Mouse (Mus musculus): ENCODE measurements around the gene Dcaf17.
A peak's percentile ranks its signal among the peaks of the same experiment; 100 is the strongest.

Dcaf17 gene

DNA sequence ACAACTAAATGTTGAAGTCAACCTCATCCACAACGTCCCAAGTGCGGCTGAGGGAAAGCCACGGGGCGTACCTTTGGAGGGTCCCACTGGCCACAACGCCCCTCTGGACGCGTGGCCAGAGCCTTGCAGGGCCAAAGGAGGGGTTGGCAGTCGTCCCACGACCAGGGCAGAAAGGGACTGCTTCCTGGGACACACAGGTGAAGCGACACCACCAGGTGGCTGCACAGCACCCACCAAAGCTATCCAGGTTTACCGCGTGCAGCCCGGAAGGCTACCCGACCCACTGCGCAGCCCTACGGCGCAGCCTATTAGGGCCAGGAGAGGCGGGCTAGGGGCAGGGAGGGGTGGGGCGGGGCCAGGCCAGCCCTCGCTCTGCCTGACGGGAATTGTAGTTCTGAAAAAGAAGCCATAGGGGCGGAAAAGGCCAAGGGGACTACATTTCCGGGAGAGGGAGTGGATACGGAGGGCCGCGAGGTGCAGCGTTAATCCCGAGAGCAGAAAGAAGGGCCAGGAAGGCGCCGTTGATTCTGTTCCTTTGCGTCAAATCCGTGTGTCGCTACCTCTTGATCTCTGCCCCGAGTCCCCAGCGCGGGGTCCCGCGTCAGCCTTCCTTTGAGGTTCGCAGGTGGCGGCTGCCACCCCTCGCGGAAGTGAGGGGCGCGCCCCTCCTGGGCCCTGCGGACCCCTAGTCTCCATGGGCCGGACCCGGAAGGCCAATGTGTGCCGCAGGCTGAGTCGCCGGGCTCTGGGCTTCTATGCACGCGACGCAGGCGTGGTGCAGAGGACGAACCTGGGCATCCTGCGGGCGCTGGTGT, at the start of gene Dcaf17, which contains the start of gene Mettl8:
Gene Dcaf17, plus strand, starts transcription at position 29 of the 815 bp plus-strand sequence.
Gene Mettl8, minus strand, starts transcription at position 284 of the 815 bp plus-strand sequence.
- peak; percentile 99 for DNase-seq (ENCODE audit: low read depth)

DNA sequence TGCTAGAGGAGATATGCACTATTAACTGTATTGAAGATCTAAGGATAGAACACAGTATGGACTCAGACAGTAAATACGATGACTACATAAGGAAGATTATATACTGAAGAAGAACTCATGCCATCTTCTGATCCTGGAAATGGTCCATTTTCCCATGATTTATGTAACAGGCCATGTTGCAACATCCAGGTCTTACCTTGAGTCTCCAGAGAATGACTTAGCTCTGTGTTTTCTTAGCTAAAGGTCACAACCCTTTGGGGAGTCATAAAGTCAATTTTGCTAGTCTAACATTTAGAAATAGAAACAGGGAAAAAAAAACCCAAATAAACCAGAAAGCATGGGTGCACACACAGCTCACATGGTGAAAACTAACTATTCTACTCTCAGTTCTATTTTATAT, 43.3 kb upstream of the Dcaf17 start:
- DNase-seq (ENCODE audit: low read depth): no peak

DNA sequence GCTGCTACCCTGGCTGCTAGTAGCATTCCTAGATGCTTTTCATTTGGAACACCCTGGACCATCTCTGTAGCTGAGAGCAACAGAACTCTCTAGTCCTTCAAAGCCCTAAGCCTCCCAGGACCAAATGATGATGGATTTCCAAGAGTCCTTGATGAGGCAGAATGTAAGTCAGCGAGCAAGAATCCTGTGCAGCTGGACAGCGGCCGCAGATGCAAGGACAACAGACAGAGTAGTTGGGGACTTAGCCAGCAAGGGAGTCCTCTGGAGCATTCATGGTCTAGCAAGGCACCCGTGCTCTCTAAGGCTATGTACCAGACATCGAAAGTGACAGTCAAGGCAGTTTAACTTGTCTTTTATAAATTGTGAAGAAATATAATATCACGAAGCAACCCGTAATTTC, 41.6 kb upstream of the Dcaf17 start:
- no peak for DNase-seq (ENCODE audit: low read depth)

DNA sequence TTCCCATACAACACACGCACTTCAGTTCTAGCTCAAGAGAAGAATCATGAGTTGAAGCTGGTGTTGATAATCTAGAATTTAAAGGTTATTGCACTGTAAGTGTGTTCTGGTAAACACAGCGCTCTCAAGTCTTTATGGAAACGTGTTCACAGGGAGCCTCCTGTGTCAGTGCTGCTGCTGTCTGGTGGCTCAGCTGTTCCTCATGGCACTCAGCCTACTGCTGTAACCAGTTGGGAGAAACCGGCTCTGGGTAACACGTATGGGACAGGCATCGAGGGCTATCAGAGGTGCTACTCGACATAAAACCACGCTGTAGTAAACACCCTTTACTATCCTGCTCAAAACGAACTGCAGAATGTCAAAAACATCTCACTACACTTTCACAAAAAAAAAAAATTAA, 35.9 kb upstream of the Dcaf17 start:
- no peak for DNase-seq (ENCODE audit: low read depth)

DNA sequence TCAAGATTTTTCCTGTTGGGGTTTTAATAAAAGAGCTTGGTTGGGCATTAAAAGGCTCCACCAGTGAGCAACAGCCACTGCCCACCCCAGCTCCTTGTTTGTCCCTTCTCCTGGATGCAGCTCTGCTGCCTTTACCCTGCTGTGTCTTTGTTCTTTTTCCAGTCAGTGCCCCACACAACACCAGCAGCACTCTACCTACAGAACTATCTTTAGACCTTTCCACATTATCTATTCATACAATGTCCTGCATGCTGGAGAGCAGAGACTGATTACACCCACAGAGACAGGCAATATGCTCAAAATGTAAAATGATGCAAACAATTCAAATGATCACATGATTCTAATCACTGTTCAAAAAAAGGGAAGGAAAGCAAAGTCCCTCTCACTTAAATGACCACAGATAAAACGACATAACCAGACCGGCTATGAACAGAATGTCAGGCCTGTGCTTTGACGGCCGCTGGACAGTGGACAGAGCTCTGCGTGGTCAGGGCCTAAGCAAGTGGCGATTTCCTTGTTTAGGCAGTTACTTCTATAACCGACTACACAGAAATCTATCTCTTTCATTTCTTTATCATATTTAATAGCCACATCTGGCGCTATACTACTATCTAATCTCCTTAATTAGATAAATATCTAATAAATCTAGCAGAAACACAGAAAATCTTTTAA, 35.3 kb upstream of the Dcaf17 start:
- DNase-seq (ENCODE audit: low read depth): no peak

DNA sequence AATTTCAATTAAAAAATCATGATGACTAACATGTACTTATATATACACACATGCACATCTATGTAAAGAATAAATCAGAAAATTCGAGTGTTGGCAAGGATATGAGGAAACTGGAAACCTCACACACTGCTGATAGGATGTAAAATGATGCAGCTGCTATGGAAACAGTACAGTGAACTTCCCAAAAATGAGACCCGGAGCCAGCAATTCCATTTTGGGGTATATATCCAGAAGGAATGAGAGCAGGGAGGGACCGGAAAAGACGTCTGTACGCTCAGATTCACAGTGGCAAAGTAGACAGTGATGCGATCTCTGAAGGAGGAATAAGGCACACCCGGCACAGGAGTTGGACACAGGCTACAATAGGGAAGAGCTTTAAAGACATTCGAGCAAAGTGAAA, 34.5 kb upstream of the Dcaf17 start:
- DNase-seq (ENCODE audit: low read depth): no peak

DNA sequence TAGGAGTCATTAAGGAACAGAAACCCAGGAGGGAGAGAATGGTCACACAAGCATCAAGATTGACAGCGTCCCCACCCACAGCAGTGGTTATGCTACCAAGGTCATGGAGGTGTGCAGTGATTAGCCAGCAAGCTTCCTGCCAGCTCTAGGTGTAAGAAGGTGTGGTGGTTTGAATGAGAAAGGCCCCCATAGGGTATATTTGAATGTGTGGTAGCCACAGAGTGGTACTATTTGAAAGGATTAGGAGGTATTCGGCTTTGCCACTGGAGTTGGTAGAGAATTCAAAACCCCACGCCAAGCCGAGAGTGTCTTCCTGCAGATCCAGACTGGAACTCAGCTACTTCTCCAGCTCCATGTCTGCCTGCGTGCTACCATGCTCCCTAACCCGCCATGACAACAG, 32.1 kb upstream of the Dcaf17 start:
- no peak for DNase-seq (ENCODE audit: low read depth)

DNA sequence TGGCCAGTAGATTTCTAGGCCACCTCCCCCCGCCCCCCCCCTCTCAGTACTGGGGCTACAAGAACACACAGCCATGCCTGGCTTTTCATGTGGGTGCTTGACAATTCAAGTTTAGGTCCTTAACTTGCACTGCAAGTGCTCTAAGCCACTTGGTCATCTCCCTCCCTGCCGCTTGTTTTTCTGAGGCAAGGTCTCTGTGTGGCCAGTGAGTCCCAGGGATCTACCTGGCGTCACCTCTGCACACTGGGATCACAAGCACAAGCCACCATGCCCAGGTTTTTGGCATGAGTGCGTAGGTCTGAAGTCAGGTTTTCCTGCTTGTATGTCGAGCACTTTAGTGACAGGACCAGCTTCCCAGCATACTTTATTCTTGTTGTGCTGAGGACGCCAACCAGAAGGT, 31.1 kb upstream of the Dcaf17 start:
- DNase-seq (ENCODE audit: low read depth): no peak

DNA sequence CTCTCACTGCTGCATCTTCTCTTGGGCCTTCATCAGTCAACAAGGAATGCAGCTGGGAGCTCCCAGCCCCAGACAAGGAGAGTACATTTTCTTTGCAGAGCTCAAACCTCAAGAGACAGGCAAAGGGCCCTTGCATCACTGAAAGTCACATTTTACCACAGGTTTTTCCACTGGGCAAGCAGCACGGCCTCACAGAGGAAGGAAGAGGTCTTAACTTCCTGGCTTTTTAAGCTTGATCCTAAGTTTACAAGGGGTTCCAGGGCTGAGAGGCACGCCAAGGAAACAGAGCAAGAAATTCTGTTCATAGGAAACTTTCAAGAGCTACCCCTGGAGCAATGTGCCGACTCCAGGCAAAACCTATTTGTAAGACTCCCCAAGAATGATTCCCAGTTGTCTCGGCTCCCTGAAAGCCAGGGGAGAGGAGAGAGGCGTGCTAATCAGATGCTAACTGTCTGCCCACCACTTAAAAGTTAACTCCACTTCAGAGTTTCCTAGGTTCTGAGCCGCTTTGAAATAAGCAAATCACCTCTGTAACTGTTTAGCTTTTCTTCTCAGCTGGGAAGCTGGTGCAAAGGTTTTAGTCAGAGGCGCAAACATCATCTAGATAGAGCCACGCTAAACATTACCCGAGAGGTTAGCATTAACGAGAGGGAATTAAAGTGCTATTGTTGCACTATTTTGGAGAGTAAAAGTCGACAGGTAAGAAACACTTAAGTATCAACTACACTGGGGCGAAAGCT, 29.4 kb upstream of the Dcaf17 start:
- no peak for DNase-seq (ENCODE audit: low read depth)

DNA sequence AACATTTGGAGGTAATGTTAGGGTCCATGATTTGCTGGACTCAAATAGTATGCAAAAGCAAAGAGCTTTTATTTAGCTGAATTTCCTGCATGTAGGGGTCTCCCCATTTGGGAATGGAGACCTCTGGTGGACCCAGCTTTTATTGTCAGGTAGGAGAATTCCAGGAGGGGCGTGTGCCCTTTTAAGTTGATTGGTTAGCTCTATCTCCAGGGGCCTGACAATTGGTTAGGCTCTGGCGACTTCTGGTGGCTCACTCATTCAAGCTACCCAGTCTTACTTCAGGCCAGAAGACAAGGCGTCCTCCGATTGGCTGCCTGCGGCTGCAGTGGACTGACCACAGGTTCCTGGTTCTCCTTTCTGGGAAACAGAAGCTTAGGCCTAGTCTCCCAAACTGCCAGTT, 28.3 kb upstream of the Dcaf17 start:
- DNase-seq (ENCODE audit: low read depth): no peak

DNA sequence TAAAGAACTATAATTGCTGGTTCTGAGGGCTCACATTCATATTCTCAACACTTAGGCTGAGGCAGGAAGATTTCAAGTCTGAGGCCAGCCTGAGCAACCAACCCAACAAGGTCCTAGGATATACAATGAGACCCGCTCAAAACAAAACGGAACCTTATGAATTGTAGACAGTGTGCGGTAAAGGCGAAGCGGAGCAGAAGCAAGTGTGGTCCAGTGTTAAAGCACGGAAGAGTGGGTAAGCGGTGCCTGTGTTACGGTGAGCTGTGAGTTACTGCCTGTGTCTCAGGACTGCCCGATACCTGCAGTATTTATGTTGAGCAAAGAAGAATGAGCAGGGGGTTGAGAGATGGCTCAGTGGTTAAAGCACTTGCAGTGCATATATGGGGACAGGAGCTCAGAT, 27.5 kb upstream of the Dcaf17 start:
- no peak for DNase-seq (ENCODE audit: low read depth)

DNA sequence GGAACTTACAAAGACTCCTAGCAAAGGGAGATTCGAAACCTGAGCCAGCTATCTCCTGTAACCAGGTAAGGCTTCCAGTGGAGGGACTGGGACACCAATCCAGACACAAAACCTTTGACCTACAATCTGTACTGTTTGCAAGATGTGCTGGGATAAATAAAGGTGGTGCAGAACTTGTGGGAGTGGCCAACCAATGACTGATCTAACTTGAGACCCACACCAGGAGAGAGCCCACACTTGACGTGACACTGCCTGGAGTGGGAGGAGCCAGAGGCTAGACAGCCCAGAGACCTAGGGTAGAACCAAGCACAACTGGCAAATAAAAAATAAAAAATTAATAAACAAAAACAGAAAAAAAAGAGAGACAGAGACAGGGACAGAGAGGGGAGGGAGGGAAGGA, 24.5 kb upstream of the Dcaf17 start:
- no peak for DNase-seq (ENCODE audit: low read depth)

DNA sequence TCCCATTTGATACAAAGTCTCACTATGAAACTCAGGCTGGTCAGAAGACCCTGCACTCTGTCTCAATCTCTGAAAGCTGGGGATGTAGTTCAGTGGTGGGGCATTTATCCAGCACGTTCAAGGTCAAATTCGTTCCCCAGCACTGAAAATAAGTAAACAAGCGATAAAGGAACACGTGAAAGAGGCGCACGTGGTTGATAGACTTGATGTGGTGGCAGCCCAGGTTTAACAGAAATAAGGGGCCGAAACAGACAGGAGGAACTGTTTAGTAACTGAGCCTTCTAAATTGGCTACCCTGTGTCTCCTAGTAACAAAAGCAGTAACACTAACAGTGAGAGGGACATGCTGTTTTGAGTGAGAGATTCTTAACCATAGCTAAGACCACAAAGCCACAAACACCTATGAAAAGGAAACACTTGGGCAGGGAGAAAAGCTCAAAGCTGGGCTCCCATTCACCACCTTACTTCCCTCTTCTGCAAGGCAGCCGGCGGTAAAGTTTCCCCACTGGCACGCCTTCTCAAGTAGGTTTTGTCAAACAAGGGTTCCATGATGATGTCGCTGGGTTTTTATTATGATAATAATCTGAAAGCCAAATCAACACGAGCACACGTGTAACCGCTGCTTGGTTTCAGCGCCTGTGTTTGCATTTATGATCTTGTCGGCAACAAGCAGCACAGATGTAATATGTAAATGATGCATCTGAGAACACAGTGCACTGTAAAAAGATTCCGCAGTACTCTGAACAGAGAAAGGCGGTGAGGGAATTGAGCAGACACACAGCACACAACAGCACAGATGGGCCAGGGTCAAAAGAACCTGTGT, 22.9 kb upstream of the Dcaf17 start:
- DNase-seq (ENCODE audit: low read depth): peak; percentile 92

DNA sequence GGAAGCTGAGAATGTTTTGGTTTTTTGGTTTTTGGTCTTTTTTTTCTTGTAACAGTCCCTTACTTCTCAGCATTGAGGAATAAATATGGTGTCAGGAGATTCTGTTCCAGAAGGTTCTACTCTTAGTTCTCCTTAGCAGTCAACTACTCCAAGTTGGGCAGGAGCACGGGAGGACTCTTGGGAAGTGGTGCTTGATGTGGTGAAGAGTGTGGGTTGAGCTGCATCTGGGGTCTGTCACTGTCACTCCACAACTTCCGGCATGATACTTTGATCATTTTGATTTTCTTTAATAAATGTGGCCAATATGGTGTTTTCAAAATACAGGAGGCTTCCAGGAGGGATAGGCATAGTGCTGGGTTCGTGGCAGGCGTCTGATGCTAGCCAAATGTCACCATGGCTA, 22.1 kb upstream of the Dcaf17 start:
- no peak for DNase-seq (ENCODE audit: low read depth)

DNA sequence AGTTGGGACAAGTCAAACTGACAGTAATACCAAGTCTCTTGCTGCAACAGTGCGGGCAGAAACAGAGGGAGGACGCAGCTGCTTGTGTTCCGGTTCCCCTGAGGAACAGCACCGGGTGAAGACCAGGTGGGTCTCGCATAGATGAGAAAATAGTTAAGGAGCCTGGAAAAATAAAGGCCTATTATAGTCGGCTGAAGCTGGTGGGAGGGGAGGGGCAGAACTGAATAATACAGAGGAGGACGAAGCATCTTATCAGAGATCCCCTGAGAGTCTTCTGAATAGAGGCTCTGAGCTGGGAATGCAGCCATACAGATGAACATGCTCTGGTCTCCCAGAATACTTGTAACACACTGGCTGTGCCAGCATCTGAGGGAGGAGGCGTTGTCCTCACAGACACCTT, 21.1 kb upstream of the Dcaf17 start:
- DNase-seq (ENCODE audit: low read depth): no peak

DNA sequence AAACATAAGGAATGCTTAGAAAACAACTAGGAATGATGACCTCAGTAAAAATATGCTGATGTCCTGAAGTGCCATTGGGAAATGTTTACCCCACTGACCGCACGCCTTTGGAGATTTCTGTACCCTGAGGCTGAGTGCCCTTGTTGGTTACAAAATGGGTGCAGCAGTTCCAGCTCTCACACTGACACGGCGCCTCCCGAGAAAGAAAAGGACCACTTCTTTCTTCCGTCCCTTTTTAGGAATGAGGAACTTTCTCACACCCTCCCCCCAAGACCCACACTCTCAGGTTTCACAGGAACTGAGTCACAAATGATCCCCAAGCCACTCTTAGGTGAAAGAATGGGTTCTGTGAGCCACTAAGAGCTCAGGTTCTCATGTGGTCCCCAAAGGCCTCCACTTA, 17.7 kb upstream of the Dcaf17 start:
- DNase-seq (ENCODE audit: low read depth): no peak

DNA sequence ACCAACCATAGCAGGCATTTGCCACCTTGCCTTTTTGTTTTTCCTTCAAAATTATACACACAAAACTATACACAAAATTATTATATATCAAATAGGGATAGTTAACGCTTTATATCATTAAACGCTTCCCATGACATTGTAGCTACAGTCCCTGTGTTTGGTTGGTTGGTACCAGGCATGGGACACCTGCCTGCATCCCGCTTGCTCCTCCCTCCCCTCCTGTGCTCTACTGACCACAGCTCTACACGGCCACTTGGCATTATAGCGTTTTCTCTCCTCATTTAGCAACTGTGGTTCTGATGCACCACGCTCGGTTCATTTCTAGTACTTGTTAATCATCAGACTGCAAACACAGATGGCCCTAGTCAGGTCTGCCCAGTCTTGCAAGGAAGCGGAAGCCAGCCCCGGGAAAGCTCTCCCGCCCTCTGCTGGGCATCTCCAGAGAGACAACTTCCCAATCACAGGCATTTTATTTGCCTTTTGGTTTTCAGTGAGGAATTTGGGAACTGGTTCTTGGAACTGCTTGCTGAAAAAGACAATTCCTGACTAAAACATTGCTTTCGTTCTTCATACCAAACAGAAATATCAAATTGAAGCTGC, 15.5 kb upstream of the Dcaf17 start:
- no peak for DNase-seq (ENCODE audit: low read depth)

DNA sequence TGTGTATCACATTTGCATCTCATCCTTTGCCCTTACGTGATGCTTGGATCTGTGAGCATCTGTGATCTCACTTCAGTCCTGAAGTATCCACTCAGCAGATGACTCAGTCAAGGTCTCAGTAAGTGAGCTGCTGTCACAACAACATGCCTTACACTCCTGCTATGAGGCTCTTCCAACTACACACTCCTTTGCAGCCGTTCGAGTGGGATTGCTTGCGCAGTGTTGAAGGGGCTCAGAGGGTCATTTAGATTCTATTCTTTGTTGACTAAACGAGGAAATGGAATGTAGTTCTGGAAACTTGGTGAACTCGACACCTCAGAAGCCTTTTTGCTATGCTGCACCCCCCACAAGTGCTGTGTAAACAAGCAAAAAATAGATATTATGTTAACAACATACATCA, 9.0 kb upstream of the Dcaf17 start:
- peak; percentile 34 for DNase-seq (ENCODE audit: low read depth)

DNA sequence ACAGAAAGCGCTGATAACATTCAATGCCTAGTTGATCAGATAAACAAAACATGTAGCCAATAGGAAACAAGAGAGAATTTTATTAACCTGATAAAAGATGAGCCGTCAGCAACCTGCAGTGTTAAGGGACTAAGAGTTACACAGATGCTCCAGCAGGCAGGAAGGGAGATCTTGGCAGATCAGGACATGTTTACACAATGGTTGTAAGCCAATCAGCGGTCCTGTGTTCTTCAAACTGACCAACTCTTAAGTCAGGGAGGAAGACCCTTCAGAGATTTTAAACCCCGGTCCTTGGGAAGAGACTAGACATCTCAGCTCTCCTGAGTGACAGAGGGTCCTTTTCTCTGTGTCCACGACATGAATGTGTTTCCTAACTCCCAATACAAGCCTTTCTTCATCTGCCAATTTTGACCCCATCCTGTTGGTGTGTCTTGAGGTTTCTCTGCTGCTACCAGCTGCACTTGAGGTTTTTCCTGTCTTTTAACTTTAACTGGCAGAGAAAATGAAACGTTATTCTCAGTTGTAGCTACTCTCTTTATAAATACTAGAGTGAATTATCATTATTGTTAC, 8.3 kb upstream of the Dcaf17 start:
- DNase-seq (ENCODE audit: low read depth): peak; percentile 59

DNA sequence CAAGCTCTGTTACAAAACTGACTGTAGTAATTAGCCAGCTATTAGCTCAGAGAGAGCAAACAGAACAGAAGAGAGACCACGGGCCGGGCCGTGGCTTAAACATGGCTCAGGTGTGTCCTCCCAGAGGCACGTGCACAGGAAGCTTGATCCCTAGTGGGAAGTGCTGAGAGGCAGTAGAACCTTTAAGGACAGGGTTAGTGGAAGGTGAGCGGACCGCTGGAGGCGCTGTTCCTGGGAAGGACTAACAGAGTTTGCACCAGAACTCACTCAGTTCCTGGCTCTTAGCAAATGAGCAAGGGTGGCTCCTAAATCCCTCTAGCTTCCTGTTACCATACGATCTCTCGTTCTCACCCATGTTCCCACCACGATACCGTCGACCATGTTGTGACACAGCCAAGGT, 6.2 kb upstream of the Dcaf17 start:
- no peak for DNase-seq (ENCODE audit: low read depth)

DNA sequence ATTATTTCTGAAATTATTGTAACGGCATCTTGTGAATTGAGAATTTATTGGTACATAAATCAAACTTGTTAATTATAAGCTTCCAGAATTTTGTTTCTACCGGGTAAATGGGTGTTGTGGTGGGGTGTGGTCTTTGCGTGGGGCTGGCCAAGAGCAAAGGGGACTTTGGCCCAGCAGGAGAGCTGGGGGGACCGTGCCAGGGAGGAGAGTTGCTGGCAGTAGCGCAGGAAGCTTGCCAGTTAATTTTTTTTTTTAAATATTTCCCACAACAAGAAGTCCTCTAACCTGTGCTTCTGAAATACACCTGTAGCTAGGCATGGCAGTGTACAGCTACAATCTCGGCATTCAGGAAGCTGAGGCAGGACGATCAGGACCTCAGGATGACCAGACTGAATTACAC, 4.6 kb upstream of the Dcaf17 start:
- no peak for DNase-seq (ENCODE audit: low read depth)
